Mouse (Mus musculus): ENCODE results near the gene Dnase1l2.

DNA sequence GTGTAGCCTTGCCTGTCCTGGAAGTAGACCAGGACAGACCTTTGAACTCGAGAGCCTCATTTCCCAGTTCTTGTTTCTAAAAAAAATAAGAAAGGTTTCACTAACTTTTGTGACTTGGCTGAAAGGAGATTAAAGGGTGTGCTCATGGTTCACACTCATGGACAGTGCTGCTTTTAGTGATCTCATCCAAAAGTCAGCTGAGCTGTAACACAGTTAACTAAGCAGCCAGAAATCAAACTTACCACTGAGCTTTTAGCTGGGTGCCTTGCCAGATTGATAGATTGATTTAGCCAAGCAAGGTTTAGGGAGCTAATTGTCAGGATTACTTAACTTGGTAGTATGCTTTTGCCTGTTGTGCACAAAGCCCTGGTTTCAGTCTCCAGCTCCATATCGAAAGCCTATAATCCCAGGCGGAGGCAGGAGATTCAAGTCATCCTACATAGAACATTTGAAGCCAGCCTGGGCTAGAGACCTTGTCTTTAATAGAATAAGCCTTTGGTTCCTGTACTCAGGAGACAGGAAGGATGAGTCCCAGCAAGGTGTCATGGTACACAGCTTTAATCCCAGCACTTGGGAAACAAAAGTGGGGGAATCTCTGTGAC lies 26.8 kb downstream of the Dnase1l2 start:
- TF ChIP-seq CTCF (IDR thresholded peaks at IDR 0.05; ENCODE audit: borderline replicate concordance, insufficient read depth, low read length) (no peak), POLR2A (IDR thresholded peaks at IDR 0.05; ENCODE audit: low read depth, low read length) (no peak)
